Mouse (Mus musculus): ENCODE results near the gene Arl4c.

GRCm38 (mm10) chr1:88692293-88692827, 9.7 kb downstream of the Arl4c start:
- TF ChIP-seq FLI1 (IDR thresholded peaks at IDR 0.05; ENCODE audit: low read length) = no peak
- no peak for TF ChIP-seq GATA1 (IDR thresholded peaks at IDR 0.05; ENCODE audit: borderline replicate concordance, low read length)
